Mouse (Mus musculus): ENCODE data around the gene Actn4.
A peak's percentile ranks its signal among the peaks of the same experiment; 100 is the strongest.
"Not testable (repeated sequence)": the region's sequence is repeated elsewhere in the genome, so short reads cannot be mapped to it uniquely, and the experiment has no call there.

Gene Actn4

GRCm38 (mm10) chr7:28921722-28922465 is 40.2 kb downstream of the Actn4 start:
- no peak for DNase-seq

DNA sequence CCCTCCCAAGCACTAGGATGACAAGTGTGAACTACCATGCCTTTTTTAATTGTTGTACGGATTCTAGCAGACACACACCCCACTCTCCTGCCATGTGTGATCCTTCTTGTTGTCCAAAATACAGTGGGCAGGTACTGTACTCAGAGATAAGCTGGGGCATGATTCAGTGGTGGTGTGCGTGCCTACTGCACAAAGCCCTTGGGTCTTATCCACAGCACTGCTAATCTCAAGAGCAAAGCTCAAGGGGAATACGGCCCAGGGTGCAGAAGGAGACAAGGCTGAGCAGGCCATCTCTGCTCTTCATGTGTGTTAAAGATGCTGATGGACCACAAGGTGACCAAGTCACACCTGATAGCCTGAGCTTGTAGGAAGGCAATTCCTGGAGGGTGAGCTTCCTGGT is 41.0 kb downstream of the Actn4 start:
- no peak for DNase-seq

DNA sequence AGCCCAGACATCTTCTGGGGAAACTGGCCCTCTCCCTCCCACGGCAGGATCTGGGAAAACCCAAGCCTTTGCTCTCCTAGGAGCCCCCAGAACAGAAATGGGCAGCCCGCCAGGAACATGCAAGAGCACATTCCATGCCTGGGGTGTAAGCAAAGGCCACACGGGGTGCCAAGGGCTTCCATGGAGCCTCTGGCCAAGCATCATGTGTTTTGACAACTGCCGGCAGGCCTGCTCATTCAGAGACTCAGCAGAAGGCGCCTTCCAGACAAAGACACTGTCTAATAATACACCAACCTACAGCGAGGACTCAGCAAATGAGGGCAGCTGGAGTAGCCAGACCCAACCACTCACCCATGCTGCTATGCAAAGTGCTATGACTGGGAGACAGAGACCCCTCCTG is 42.3 kb downstream of the Actn4 start:
- DNase-seq = peak; percentile 83 to 88

- DNase-seq = no peak
These were observed 43.6 kb downstream of the Actn4 start for GRCm38 (mm10) chr7:28918540-28918939.

DNA sequence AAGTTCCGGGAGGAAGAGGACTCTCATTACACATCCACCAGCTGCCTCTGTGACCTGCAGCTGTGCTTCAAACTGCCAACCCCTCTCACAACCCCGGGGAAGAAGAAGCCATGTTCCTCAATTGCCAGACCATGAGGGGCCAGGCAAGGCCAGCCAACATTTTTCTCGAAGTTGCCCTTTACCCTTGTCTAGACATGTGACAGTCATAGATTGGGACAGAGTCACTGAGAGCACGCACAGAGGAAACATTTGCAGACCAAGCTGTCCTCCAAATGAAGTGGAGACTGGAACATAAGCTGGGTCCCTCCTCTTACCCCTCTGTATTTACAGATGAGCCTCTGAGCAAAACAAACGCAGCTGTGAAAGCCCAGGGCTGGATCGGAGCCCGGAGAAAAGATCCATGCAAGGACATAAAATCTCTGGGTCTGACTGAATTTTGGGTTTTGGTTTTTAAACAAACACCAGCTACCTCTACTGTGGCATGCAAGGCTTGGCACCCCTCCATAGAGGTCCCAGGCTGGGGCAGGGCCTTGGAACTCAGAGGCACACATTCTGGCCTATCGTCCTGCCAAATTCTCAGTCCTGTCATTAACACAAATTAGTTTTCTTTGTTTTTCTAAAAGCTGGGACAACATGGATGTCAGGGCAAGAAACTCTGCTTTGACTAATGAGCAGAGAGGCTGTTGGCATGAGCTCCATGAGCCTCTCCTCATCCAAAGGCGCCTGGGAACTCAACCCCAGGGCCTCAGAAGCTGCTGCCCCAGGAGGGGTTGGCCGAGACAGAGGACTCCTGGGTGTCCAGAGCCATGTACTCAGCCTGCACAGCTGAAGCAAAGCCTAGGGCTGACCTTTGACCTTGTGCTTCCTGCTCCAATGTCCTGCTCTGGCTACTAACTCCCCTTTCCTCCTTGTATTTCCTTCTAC is 44.4 kb downstream of the Actn4 start:
- peak; percentile 74 to 81 for DNase-seq

DNA sequence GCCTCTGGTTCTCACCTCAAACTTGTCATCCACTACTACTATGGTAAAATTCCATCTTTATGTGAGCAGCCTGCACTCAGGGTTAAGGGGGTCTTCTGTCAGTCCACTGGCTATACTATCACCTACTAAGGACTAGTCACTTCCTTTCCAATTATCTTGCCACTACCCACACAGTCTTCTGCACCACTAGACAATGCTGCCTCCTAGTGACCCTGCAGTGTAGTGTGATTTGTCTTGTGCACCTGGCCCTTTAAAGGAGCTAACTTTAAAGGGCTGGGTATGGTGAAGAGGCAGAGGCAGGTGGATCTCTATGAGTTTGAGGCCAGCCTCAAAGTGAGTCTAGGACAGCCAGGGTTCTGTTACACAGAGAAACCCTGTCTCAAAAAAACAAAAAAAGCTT is 45.6 kb downstream of the Actn4 start:
- no peak for DNase-seq

- DNase-seq = no peak
These were observed 49.0 kb downstream of the Actn4 start for GRCm38 (mm10) chr7:28913171-28913570.

DNA sequence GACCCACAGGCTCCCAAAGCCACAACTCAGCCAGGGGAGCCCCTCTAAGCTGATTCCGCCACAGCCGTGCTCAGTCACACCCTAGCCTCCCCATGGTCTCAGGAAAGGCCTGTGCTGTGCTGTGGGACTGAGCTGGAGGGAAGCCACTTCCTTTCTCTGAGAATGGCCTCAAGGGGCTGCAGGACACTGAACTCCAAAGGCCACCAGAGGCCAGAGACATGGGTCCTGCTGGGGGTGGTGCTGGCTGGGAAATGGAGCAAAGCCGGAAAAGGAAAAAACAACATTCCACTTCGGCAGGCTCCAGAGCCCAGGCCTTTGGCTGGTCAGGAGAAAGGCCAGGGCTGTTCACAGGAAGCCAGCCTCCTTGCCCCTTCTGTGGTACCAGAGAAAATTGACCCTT is 50.5 kb downstream of the Actn4 start:
- peak; percentile 69 to 82 for DNase-seq

GRCm38 (mm10) chr7:28907195-28907594 is 54.9 kb downstream of the Actn4 start:
- no peak for DNase-seq

GRCm38 (mm10) chr7:28903778-28904177 is 58.4 kb downstream of the Actn4 start:
- DNase-seq = no peak

DNA sequence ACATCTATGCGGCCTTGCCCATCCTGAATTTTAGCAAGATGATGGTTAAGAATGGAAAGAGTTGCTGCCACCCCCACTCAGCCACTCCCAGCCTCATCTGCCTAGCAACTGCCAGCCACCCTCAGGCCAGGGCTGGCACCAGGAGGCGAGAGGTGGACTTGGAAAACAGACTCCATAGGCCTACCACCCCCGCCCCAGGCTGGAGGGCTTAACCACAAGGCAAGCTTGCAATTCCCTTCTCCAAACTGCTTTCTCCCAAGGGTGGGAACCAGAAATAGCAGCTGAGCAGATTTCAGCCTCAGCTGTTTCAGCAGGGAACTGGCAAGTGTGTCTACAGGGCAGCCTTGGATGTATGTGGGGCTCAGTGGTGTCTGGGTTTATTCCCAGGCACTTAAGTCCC is 59.3 kb downstream of the Actn4 start:
- DNase-seq = no peak

DNA sequence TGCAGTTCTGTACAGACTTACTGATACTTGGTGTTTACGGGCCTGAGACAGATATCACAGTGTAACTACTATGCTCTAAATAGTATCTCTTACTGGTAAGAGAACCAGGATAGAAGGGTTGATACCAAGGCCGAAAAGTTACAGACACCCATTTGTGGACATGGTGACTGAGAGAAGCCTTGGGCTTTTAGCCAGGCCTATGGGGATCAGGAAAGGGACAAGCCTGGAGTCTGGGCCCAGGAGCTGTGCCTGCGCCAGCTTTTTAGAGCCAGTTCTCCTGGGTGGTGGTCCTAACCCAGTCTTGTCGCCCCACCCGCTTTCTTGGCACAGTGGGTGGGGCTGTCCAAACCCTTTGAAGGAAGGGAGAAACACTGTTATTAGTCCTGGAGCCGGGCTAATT is 60.0 kb downstream of the Actn4 start:
- no peak for DNase-seq

DNA sequence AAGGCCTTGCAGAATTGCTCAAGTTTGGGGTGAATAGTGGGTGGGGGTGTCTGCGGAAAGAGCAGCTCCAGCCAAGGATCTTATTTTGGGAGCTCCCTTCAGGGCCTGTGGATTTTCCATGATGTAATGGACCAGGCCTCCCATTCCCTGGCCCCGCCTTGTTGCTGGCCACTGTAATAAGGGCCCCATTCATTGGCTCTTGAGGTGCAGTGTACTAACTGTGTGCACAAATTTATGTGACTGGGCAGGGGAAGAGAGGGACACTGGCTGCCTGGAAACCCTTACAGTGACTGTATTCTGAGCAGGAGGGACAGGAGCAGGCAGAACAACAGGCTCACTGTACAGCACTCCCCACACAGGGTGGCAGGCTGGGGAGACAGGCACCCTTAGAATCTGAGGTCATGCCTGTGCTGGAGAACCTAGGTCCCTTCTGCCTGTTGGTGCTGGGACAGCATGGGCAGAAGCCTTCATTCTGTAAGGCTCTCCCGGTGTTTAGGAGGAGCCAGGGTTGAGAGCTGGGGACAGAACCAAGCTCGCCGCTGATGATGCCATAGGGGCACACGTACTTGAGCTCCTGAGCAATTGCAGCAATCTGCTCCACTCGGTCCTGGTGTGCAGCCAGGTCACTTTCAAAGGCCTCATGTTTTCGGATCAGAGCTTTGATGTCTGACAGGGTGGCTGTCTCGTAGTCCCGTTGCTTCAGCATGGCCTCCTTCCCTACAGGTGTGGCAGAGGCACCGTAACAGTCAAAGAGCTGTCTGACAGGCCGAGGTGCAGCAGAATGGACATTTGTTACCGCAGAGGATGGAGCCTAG is 60.6 kb downstream of the Actn4 start:
- no peak for DNase-seq

- no peak for DNase-seq
These were observed 62.2 kb downstream of the Actn4 start for GRCm38 (mm10) chr7:28899972-28900371.

DNA sequence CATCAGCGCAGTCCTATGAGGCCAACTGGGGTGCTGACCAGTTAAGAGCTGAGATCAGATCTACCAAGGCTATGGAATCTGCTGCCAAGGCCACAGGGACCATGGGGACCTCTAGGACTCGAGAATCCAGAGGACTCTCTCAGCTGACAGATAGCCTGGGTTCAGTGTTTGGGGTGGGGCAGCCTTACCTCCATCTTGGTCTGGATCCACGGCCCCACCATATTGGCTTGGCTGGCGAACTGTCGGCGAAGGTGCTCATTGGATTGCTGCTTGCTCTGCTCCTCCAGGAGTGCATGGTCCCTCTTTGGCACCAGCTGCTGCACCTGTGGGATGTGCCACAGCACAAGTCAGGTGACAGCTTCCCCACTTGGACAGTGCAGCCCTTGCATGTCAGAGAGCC is 64.5 kb downstream of the Actn4 start:
- no peak for DNase-seq

DNA sequence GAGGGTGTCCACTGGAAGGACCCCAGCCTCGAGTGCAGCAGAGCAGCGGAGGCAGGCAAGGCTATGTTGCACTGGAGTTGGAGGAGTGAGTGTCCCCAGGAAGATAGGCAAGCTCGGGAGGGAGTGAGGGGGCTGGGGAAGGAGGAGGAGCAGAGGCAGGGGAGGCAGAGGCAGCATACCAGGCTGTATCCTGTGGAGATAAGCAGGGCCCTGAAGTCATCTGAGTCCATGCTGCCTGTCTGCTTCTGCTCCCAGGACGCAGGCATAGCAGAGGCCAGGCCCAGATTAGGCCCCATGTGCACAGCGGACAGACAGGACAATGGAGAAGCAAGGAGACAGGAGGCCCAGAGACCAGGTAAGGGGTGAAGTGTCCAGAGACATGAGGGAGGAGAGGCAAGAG is 67.2 kb downstream of the Actn4 start:
- no peak for DNase-seq

DNA sequence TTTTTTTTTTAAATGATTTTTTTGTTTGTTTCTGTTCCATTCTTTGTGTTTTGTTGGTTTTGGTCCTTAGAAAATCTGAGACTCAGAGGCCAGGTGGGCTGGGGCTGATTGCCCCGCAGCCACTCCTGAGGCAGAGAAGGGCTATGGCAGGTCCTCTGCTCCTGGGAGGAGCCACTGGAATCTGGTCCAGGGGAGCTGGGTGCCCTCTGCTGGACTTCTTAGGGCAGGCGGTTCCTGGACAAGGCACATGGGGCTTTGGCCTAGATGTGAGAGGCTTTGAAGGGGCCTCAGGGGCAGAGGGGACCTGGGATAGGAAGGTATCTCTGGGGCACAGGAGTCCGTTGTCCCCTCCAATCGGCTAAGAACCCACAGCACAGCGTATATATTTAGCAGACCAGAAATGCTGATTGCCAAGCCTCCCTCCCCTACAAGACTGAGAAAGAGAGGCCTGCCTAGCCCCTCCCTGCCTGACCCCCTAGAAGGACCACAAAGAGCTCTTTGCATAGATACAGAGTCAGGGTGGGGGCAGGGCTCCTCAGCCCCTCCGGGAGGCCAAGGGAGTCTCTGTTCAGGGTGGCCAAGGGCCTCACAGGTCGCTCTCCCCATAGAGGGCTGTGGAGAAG is 68.4 kb downstream of the Actn4 start:
- DNase-seq = peak; percentile 74 to 81

- DNase-seq = no peak
These were observed 69.5 kb downstream of the Actn4 start for GRCm38 (mm10) chr7:28892601-28893000.

DNA sequence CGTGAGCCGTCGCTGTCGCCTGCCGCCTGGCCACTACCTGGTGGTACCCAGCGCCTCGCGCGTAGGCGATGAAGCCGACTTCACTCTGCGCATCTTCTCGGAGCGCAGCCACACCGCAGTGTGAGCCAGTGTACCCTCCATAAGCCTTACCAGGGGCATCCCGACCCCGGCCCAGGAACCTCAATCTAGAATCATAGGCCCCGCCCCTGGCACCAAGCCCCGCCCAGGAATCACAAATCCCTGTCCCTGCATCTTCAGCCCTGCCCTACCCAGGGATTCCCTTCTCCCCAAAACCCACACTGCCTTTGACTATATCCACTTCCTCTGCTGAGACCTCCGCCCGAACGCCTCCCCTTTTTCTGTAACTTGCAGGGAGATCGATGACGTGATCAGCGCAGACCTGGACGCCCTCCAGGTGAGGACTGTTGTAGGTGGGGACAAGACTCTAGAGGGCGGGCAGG is 73.4 kb downstream of the Actn4 start:
- peak in 1 of 2 experiments; percentile 34 for DNase-seq

DNA sequence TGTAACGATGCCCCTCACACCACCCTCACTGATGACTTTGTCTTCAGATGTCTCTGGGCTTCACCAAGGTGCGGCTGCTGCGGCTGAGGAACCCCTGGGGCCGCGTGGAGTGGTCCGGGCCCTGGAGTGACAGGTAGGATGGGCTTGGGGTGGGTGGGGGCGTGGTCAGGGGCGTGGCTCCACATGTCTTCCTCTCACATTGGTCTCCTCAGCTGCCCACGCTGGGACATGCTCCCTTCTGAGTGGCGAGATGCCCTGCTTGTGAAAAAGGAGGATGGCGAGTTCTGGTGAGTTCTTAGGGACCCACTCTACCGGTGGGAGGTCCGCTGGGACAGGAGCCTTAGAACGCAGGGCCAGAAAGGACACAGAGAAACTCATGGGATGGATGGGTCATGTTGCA is 75.7 kb downstream of the Actn4 start:
- DNase-seq = peak; percentile 39 to 45

DNA sequence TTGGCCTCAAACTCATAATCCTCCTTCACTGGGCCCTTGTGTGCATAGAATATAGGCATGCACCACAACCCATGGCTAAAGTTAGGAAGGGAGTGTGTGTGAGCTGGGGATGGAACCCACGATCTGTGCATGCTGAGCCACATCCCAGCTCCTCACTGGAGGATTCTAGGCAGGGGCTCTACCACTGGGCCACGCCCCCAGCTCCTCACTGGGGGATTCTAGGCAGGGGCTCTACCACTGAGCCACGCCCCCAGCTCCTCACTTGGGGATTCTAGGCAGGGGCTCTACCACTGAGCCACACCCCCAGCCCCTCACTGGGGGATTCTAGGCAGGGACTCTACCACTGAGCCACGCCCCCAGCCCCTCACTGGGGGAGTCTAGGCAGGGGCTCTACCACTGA is 78.4 kb downstream of the Actn4 start:
- DNase-seq = not testable (repeated sequence)

- no peak for DNase-seq
These were observed 79.1 kb downstream of the Actn4 start for GRCm38 (mm10) chr7:28883039-28883438.

GRCm38 (mm10) chr7:28881199-28881598 is 80.9 kb downstream of the Actn4 start, which contains the start of gene Capn12:
Capn12 (plus strand) TSS chr7:28881422.
- peak in 1 of 2 experiments; percentile 40 for DNase-seq

Data from kidney, postnatal 4 days (tissue).